Comparison of ENCODE assay signal across 8 mouse cellular contexts in genomic region chr4:152072121-152072601, GRCm38 (mm10). TPM values are rescaled to one million over a fixed set of nuclear protein-coding genes. Genes with fewer than 3 reads are reported as not detected.
A peak's percentile ranks its signal among the peaks of the same experiment; 100 is the strongest.
DNase-seq lines count a peak whose midpoint lies in the region; ATAC-seq and TF ChIP-seq lines count a peak whose summit lies in the region.

Gene Plekhg5 (plus strand): TSS chr4:152072498.

- H3K4me1 ChIP-seq in cortical plate, adult 2 months (ENCODE audit: control insufficient read depth, insufficient read depth, low read length) = no peaks in the 10 kb centered on the region
- H3K4me1 ChIP-seq in midbrain, embryonic 15.5 days = peaks cover 8% of the 10 kb centered on the region

- no peak within 1 kb of the TSS for H3K4me3 ChIP-seq in cortical plate, adult 2 months (ENCODE audit: insufficient read depth, low read length)
- no peak within 1 kb of the TSS for H3K4me3 ChIP-seq in midbrain, embryonic 15.5 days

- intact Hi-C loops in heart, postnatal 14 days (cut with DNase I) = no loop called here

- 59% methylated on average over 10 of the region's 10 CpGs for WGBS in midbrain, embryonic 15.5 days

- peak; percentile 40 to 55 for DNase-seq in cerebellum, postnatal 14 days
- DNase-seq in cerebellum, adult 9-11 months = no peak
- DNase-seq in 416B (ENCODE audit: low read depth) = peak; percentile 90
- peak; percentile 64 to 72 for DNase-seq in heart, postnatal 14 days
- DNase-seq in layer of hippocampus, postnatal 36 days = peak in 1 of 2 experiments; percentile 61
- DNase-seq in natural killer cell, adult 2 months (ENCODE audit: low spot score in 2 of 2) = no peak

- no peak for TF ChIP-seq CTCF in cortical plate, adult 2 months (IDR thresholded peaks at IDR 0.05; ENCODE audit: extremely low read depth, insufficient read depth, low read length)

- no peaks in the 10 kb centered on the region for H3K36me3 ChIP-seq in midbrain, embryonic 15.5 days (replicated peaks)

- H3K4me2 ChIP-seq in midbrain, embryonic 15.5 days = no peak within 1 kb of the TSS

- no peaks in the 10 kb centered on the region for H3K9me3 ChIP-seq in midbrain, embryonic 15.5 days

- no peaks in the 10 kb centered on the region; the same call in 1 of the 2 replicates for H3K27me3 ChIP-seq in midbrain, embryonic 15.5 days (replicated peaks)

- no peak for ATAC-seq in midbrain, embryonic 15.5 days (replicated peaks)

- TF ChIP-seq POLR2A in cortical plate, adult 2 months (IDR thresholded peaks at IDR 0.05; ENCODE audit: extremely low read depth, insufficient read depth, low read length) = no peak

- H3K27ac ChIP-seq in cortical plate, adult 2 months (ENCODE audit: insufficient read depth, low read length) = no peak within 1 kb of the TSS
- H3K27ac ChIP-seq in midbrain, embryonic 15.5 days = no peak within 1 kb of the TSS

- no peak within 1 kb of the TSS for H3K9ac ChIP-seq in midbrain, embryonic 15.5 days

RNA-seq across cellular contexts. Expression of gene Plekhg5, which starts in this region (rescaled TPM):
- 59.9 and 72.3 TPM in 2 replicates for polyA plus RNA-seq in cortical plate, adult 2 months (2012; rRNA removed)
- 10 to 100 TPM; 27.0 to 28.9 TPM for total RNA-seq in heart, postnatal 14 days (2021)
- total RNA-seq in layer of hippocampus, postnatal 36 days (2021) = 100 to 1,000 TPM; 158 to 166 TPM
- polyA plus RNA-seq in midbrain, embryonic 15.5 days (2015; fragmentation: Nextera tagmentation; extraction: Ambion mirVana) = 12.3 and 12.5 TPM in 2 replicates

Comparison
In these comparisons a context has a peak if more than half of its experiments do, and no peak if none do; other contexts are left out.
1. RNA of gene Plekhg5 (total RNA-seq): 158 to 166 TPM in layer of hippocampus, postnatal 36 days; 27.0 to 28.9 TPM in heart, postnatal 14 days; every median in the first group is over 4 times any median in the second.
2. DNase-seq: peak in cerebellum, postnatal 14 days (2 of 2), 416B (single experiment) and heart, postnatal 14 days (2 of 2); none in cerebellum, adult 9-11 months (single experiment) and natural killer cell, adult 2 months (0 of 2).